Mouse (Mus musculus): Measurements from ENCODE around the gene Gnb5. TPM values are rescaled to one million over a fixed set of nuclear protein-coding genes. Genes with fewer than 3 reads are reported as not detected.
A peak's percentile ranks its signal among the peaks of the same experiment; 100 is the strongest.

Gnb5 gene
- 11.2 and 11.3 TPM in 2 replicates for polyA plus RNA-seq (2015; fragmentation: Nextera tagmentation; extraction: Ambion mirVana)

DNA sequence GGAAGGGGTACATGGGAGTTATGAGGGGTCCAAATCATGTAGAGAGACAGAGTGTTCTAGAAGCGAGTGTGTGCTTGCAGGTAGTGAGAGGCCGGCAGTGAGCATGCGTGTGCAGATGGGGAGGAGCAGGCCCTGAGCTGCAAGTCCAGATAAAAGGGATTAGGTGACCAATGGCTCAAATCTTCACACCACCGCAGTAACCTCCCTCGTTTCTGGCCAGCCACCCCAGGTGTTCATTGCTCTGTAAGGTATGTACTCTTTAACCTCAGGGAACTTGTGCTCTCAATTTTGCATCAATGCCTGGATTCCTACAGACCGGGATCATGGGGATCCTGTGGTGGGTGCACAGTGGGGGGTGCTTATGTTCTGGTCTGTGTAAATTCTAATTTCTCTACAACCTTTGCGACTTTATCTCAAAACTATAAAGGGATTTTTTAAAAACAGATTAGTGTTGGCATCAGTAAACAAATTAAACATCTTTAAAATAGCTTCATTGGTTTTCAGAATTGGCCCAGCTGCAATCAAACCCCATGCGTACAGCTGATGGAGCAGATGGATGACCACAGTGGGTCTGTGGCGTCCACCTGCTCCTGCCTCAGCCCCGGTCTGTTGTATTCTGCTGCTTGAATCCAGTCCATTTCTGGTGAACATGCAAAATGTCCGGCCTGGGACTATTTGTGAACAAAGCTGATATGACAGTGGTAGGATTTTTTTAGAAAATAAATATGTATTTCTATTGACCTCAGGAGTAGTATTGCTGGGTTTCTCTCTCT, at the start of gene Gnb5:
Gene Gnb5, plus strand, starts transcription at position 163 of the 773 bp plus-strand sequence.
- ATAC-seq, result no peak
- H3K27ac ChIP-seq (ENCODE audit: low read depth, low read length), result no peak within 1 kb of the TSS
- no peaks in the 10 kb centered on the region for H3K9me3 ChIP-seq (ENCODE audit: control insufficient read depth)
- no peaks in the 10 kb centered on the region for H3K27me3 ChIP-seq (replicated peaks; ENCODE audit: control insufficient read depth, insufficient read depth, low read length)
- no peak for TF ChIP-seq CTCF (IDR thresholded peaks at IDR 0.05; ENCODE audit: low read depth)
- no peak within 1 kb of the TSS for H3K4me3 ChIP-seq (ENCODE audit: low read depth, low read length)
- H3K9ac ChIP-seq (ENCODE audit: low read depth, low read length), result no peak within 1 kb of the TSS
- H3K36me3 ChIP-seq (ENCODE audit: control insufficient read depth, insufficient read depth), result no peaks in the 10 kb centered on the region
- H3K4me2 ChIP-seq (replicated peaks; ENCODE audit: low read depth), result no peak within 1 kb of the TSS
- WGBS, result 83% methylated on average over 11 of the region's 11 CpGs
- no peaks in the 10 kb centered on the region for H3K4me1 ChIP-seq (replicated peaks; ENCODE audit: control insufficient read depth, insufficient read depth, low read length)

DNA sequence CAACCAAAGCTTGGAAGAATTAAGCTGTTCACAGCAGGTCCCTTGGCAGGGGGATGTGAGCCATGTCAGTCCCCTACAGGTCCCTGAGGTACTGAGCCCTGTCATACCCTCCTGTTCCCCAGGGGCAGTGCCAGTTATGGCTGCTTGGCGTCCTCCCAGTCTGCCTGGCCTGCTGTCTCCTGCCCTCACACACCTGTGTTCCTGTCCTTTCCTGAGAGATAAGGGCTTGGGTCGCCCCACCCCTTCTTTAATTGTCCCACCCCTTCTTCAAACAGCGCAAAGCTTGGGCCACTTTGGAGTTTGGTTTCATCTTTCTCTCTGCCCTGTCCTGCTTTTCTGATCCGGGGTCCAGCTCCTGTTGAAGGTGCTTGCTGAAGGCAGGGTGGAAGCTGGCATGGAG, 47.3 kb upstream of the Gnb5 start:
- Histone ChIP-seq H3K9ac (ENCODE audit: low read depth, low read length) (no peak overlapping the region), H3K9me3 (ENCODE audit: control insufficient read depth) (no peaks in the 10 kb centered on the region), H3K27me3 (replicated peaks; ENCODE audit: control insufficient read depth, insufficient read depth, low read length) (no peaks in the 10 kb centered on the region), H3K4me1 (replicated peaks; ENCODE audit: control insufficient read depth, insufficient read depth, low read length) (no peaks in the 10 kb centered on the region), H3K4me2 (replicated peaks; ENCODE audit: low read depth) (no peak overlapping the region), H3K4me3 (ENCODE audit: low read depth, low read length) (no peak overlapping the region), H3K27ac (ENCODE audit: low read depth, low read length) (no peak overlapping the region), H3K36me3 (ENCODE audit: control insufficient read depth, insufficient read depth) (no peaks in the 10 kb centered on the region; the same call in 1 of the 2 replicates)
- ATAC-seq, result peak; percentile 32
- TF ChIP-seq CTCF (IDR thresholded peaks at IDR 0.05; ENCODE audit: low read depth), result no peak
- WGBS, result 41% methylated on average over 4 of the region's 4 CpGs

DNA sequence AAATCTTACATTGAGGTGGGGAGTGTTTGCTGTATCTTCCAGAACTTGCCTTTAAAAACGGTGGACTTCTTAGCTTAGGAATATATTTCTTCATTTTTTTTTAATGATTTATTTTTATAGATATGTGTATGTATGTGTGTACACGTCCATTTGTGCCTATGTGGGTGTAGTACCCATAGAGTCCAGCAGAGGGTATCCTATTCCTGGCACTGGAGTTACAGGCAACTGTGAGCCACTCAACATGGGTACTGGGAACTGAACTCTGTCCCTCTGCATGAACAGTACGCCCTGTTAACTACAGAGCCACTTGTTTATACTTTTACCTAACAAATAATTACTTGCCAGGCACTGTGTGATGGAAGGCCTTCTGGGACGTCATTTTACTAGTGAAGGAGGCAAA, 46.4 kb upstream of the Gnb5 start:
- peak; percentile 58 for TF ChIP-seq CTCF (IDR thresholded peaks at IDR 0.05; ENCODE audit: low read depth)
- no peaks in the 10 kb centered on the region for H3K27me3 ChIP-seq (replicated peaks; ENCODE audit: control insufficient read depth, insufficient read depth, low read length)
- no peaks in the 10 kb centered on the region for H3K4me1 ChIP-seq (replicated peaks; ENCODE audit: control insufficient read depth, insufficient read depth, low read length)
- WGBS, result 85% methylated on average over 4 of the region's 4 CpGs
- no peak overlapping the region for H3K4me3 ChIP-seq (ENCODE audit: low read depth, low read length)
- H3K27ac ChIP-seq (ENCODE audit: low read depth, low read length), result no peak overlapping the region
- no peak for ATAC-seq
- H3K9ac ChIP-seq (ENCODE audit: low read depth, low read length), result no peak overlapping the region
- H3K4me2 ChIP-seq (replicated peaks; ENCODE audit: low read depth), result no peak overlapping the region
- no peaks in the 10 kb centered on the region for H3K9me3 ChIP-seq (ENCODE audit: control insufficient read depth)
- H3K36me3 ChIP-seq (ENCODE audit: control insufficient read depth, insufficient read depth), result no peaks in the 10 kb centered on the region

DNA sequence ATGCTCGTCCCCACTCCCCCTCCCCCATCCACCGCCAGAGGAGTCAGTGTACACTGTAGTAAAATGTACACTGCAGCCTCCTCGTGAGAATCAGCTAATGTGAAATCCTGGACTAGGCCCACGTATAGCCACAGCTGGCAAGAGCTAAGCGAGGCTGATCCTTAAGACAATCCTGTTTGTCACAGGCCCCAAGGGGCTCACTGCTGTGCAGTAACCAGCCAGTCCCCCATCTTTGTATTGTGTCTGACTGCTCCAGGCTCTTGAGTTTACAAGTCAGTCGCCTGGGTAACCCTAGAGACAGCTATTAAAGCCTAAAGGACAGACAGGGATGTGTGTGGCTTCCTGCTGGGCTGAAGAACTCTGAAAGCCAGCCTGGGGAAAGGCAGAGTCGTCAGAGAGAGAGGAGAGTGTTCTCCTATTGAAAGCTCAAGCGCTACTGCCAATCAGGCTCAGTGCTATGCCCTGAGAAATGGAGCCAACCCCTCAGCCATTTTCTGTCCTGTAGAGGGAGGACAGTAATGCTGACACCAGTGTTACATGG, 44.7 kb upstream of the Gnb5 start:
- ATAC-seq, result no peak

DNA sequence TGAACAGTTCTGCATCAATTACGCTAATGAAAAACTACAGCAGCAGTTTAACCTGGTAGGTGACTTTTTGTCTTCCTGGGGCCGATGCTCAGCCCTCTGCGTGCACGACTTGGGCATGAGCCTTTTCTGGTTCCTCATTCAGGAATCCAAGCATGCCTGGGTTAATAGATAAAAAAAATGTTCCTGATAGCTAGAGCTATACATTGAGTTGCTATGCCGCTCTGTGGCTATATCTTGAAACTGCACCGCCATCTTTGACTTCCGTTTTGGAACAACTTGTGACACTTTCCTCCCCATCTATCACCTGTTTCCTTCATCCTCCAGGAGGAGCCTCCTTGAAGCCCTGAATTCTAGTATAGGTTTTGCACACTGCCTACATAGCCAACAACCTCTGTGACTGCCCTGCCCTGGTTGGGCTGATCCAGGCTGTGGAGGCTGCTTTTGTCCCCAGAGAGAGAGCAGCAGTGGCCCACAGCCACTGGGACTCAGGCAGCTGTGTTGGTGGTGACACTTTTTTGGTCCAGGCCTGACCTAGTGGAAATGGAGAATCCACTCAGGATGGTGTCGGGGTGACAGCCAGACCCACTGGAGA, 43.8 kb upstream of the Gnb5 start:
- no peak overlapping the region for H3K4me2 ChIP-seq (replicated peaks; ENCODE audit: low read depth)

More for the DNA sequence above, 44.7 kb upstream of the Gnb5 start:
- Histone ChIP-seq H3K4me2 (replicated peaks; ENCODE audit: low read depth) (no peak overlapping the region), H3K36me3 (ENCODE audit: control insufficient read depth, insufficient read depth) (no peaks in the 10 kb centered on the region), H3K9me3 (ENCODE audit: control insufficient read depth) (no peaks in the 10 kb centered on the region), H3K27ac (ENCODE audit: low read depth, low read length) (no peak overlapping the region), H3K27me3 (replicated peaks; ENCODE audit: control insufficient read depth, insufficient read depth, low read length) (no peaks in the 10 kb centered on the region), H3K9ac (ENCODE audit: low read depth, low read length) (no peak overlapping the region), H3K4me1 (replicated peaks; ENCODE audit: control insufficient read depth, insufficient read depth, low read length) (no peaks in the 10 kb centered on the region), H3K4me3 (ENCODE audit: low read depth, low read length) (no peak overlapping the region)
- WGBS, result 36% methylated on average over 8 of the region's 8 CpGs
- no peak for TF ChIP-seq CTCF (IDR thresholded peaks at IDR 0.05; ENCODE audit: low read depth)

GRCm38 (mm10) chr9:75264008-75264718, 41.9 kb upstream of the Gnb5 start:
- 47% methylated on average over 3 of the region's 3 CpGs for WGBS

More for the DNA sequence above, 43.8 kb upstream of the Gnb5 start:
- WGBS, result 73% methylated on average over 8 of the region's 8 CpGs
- no peaks in the 10 kb centered on the region for H3K27me3 ChIP-seq (replicated peaks; ENCODE audit: control insufficient read depth, insufficient read depth, low read length)
- no peak overlapping the region for H3K9ac ChIP-seq (ENCODE audit: low read depth, low read length)
- no peaks in the 10 kb centered on the region for H3K9me3 ChIP-seq (ENCODE audit: control insufficient read depth)
- no peak for ATAC-seq
- no peak overlapping the region for H3K4me3 ChIP-seq (ENCODE audit: low read depth, low read length)
- TF ChIP-seq CTCF (IDR thresholded peaks at IDR 0.05; ENCODE audit: low read depth), result peak; percentile 46
- H3K27ac ChIP-seq (ENCODE audit: low read depth, low read length), result no peak overlapping the region
- H3K4me1 ChIP-seq (replicated peaks; ENCODE audit: control insufficient read depth, insufficient read depth, low read length), result no peaks in the 10 kb centered on the region
- no peaks in the 10 kb centered on the region for H3K36me3 ChIP-seq (ENCODE audit: control insufficient read depth, insufficient read depth)

More at GRCm38 (mm10) chr9:75264008-75264718, 41.9 kb upstream of the Gnb5 start:
- Histone ChIP-seq H3K4me2 (replicated peaks; ENCODE audit: low read depth) (no peak overlapping the region), H3K4me3 (ENCODE audit: low read depth, low read length) (no peak overlapping the region), H3K27ac (ENCODE audit: low read depth, low read length) (no peak overlapping the region), H3K36me3 (ENCODE audit: control insufficient read depth, insufficient read depth) (no peaks in the 10 kb centered on the region), H3K27me3 (replicated peaks; ENCODE audit: control insufficient read depth, insufficient read depth, low read length) (no peaks in the 10 kb centered on the region), H3K4me1 (replicated peaks; ENCODE audit: control insufficient read depth, insufficient read depth, low read length) (no peaks in the 10 kb centered on the region), H3K9me3 (ENCODE audit: control insufficient read depth) (no peaks in the 10 kb centered on the region), H3K9ac (ENCODE audit: low read depth, low read length) (no peak overlapping the region)
- peak; percentile 87 for ATAC-seq
- no peak for TF ChIP-seq CTCF (IDR thresholded peaks at IDR 0.05; ENCODE audit: low read depth)

Measured in intestine, postnatal 0 days (tissue).